Mouse (Mus musculus): ENCODE measurements around the gene Ssr2.

GRCm38 (mm10) chr3:88630018-88630417 lies 54.3 kb downstream of the Ssr2 start:
- no peak for TF ChIP-seq CTCF (IDR thresholded peaks at IDR 0.05; ENCODE audit: control insufficient read depth, insufficient read depth, low read length)
- no peak for TF ChIP-seq POLR2A (IDR thresholded peaks at IDR 0.05; ENCODE audit: borderline replicate concordance, control insufficient read depth, low read depth, low read length)

All from bone marrow, adult 2 months (tissue).